Mouse (Mus musculus): ENCODE data around the gene Map2k2. TPM values are rescaled to one million over a fixed set of nuclear protein-coding genes. Genes with fewer than 3 reads are reported as not detected.

Map2k2 gene
- polyA plus RNA-seq, 1 experiment, result 135 TPM

DNA sequence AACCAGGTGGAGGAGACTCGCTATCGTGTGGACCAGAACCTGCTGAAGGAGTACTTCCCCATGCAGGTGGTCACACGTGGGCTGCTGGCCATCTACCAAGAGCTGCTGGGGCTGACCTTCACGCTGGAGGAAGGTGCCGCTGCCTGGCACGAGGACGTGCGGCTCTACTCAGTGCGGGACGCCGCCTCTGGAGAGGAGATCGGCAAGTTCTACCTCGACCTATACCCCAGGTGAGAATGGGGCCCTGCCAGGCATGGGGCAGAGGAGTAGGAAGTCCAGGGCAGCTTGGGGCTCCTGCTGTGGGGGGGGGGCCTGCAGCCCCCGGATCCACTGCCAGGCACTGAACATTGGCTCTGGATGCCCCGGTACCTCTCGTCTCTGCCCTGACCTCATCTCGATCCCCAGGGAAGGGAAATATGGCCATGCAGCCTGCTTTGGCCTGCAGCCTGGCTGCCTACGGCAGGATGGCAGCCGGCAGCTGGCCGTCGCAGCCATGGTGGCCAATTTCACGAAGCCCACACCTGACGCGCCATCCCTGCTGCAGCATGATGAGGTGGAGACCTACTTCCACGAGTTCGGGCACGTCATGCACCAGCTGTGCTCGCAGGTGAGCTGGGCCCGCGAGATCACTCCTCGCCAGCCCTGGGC, 25.6 kb upstream of the Map2k2 start:
- WGBS, result 96% methylated on average over 31 of the region's 31 CpGs
- Histone ChIP-seq H3K4me1 (ENCODE audit: control insufficient read depth, insufficient read depth, insufficient read length) (no peaks in the 10 kb centered on the region; the same call in 1 of the 2 replicates), H3K27ac (ENCODE audit: insufficient read depth, low read length) (no peak overlapping the region), H3K36me3 (ENCODE audit: control insufficient read depth, insufficient read depth, low read length) (peaks cover 1% of the 10 kb centered on the region; the same call in 1 of the 2 replicates), H3K27me3 (ENCODE audit: control insufficient read depth, insufficient read depth, low read length) (no peaks in the 10 kb centered on the region), H3K4me3 (ENCODE audit: extremely low read depth, insufficient read depth, insufficient read length) (no peak overlapping the region)
- no peak for DNase-seq (ENCODE audit: low read depth in 1 of 2, low spot score in 2 of 2)
- TF ChIP-seq POLR2A (IDR thresholded peaks at IDR 0.05; ENCODE audit: low read depth, low read length) (no peak), CTCF (IDR thresholded peaks at IDR 0.05; ENCODE audit: extremely low read depth, insufficient read depth, insufficient read length, insufficient replicate concordance) (no peak)

DNA sequence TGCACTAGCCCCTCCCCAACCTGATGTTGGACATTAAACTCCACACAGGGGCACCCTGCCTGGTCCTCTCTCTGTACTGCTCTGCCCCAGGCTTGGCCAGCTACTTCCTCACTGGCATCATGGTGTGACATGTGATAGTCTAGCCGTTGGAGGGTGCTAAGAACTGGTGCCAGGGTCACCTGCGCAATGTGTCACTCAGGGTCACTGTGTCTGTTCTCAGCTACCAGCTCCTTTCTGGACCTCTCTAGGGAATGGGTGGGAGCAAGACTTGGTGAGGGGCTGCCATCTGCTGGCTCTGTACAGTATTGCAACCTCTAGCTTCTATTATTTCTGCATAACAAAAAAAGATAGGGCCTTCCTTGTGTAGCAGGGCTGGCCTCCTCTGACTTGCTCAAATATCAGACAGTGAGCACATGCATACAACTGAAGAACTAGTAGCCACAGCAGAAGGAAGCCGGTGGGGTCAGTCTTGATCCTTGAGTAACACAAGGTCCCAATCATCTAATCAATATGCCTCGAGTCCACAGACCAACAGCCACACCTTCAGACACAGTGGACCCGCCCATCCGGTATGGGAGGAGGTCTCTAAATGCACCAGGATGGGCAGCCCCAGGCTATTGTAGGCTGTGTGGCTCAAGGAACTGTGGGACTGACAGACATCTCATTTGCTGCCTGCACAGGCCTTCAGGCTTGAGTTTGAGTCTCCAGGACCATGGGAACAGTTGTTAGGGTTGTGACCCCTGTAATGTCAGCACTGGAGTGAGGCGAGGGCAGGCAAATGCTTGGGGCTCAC, 23.4 kb upstream of the Map2k2 start:
- WGBS, result 77% methylated on average over 7 of the region's 7 CpGs
- peak; percentile 35 to 66 for DNase-seq (ENCODE audit: low read depth in 1 of 2, low spot score in 2 of 2)

DNA sequence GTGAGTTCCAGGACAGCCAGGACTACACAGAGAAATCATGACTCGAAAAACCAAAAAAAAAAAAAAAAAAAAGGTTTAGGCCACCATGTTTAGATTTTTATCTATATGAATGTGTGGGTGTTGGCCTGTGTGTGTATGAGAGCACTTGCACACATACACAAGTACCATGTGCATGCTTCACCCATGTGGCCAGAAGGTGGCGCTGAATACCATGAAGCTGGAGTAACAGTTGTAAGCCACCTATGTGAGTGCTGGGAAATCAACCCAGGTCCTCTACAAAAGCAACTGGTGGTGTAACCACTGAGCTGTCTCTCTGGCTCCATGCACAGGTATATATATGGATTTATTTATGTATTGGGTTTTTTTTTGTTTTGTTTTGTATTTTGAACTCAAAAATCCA, 18.7 kb upstream of the Map2k2 start:
- TF ChIP-seq POLR2A (IDR thresholded peaks at IDR 0.05; ENCODE audit: low read depth, low read length) (no peak), CTCF (IDR thresholded peaks at IDR 0.05; ENCODE audit: extremely low read depth, insufficient read depth, insufficient read length, insufficient replicate concordance) (peak; percentile 10; the same call in 1 of the 2 replicates)
- no peaks in the 10 kb centered on the region for H3K36me3 ChIP-seq (ENCODE audit: control insufficient read depth, insufficient read depth, low read length)
- peak in 1 of 2 experiments; percentile 34 for DNase-seq (ENCODE audit: low read depth in 1 of 2, low spot score in 2 of 2)
- no peak overlapping the region for H3K4me3 ChIP-seq (ENCODE audit: extremely low read depth, insufficient read depth, insufficient read length)
- no peaks in the 10 kb centered on the region for H3K4me1 ChIP-seq (ENCODE audit: control insufficient read depth, insufficient read depth, insufficient read length)
- H3K27ac ChIP-seq (ENCODE audit: insufficient read depth, low read length), result no peak overlapping the region
- no peaks in the 10 kb centered on the region for H3K27me3 ChIP-seq (ENCODE audit: control insufficient read depth, insufficient read depth, low read length)
- WGBS, result 59% methylated on average over 2 of the region's 2 CpGs

More for the DNA sequence above, 23.4 kb upstream of the Map2k2 start:
- TF ChIP-seq POLR2A (IDR thresholded peaks at IDR 0.05; ENCODE audit: low read depth, low read length) (no peak), CTCF (IDR thresholded peaks at IDR 0.05; ENCODE audit: extremely low read depth, insufficient read depth, insufficient read length, insufficient replicate concordance) (peak; percentile 84; the same call in 1 of the 2 replicates)
- no peaks in the 10 kb centered on the region for H3K27me3 ChIP-seq (ENCODE audit: control insufficient read depth, insufficient read depth, low read length)
- no peak overlapping the region for H3K4me3 ChIP-seq (ENCODE audit: extremely low read depth, insufficient read depth, insufficient read length)
- peaks cover 1% of the 10 kb centered on the region; the same call in 1 of the 2 replicates for H3K36me3 ChIP-seq (ENCODE audit: control insufficient read depth, insufficient read depth, low read length)
- H3K4me1 ChIP-seq (ENCODE audit: control insufficient read depth, insufficient read depth, insufficient read length), result no peaks in the 10 kb centered on the region; the same call in 1 of the 2 replicates
- no peak overlapping the region for H3K27ac ChIP-seq (ENCODE audit: insufficient read depth, low read length)

DNA sequence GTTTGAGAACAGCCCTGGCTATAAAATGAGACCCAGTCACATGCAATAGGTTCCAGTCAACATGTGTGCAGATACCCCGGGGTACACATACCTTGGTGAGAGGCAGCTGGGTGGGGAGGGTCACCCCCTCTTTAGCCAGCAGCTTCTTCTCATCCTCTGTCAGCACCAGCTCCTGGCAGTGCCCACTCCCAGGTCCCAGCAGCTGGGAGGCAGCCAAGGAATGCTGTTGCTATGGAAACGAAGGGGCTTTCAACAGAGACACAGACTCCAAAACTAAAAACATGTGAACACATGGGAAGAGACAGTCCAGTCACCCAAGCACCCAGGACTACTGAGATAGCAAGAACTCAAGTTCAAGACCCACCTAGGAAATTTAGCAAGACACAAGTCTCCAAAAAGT, 16.5 kb upstream of the Map2k2 start:
- H3K4me3 ChIP-seq (ENCODE audit: extremely low read depth, insufficient read depth, insufficient read length), result no peak overlapping the region

DNA sequence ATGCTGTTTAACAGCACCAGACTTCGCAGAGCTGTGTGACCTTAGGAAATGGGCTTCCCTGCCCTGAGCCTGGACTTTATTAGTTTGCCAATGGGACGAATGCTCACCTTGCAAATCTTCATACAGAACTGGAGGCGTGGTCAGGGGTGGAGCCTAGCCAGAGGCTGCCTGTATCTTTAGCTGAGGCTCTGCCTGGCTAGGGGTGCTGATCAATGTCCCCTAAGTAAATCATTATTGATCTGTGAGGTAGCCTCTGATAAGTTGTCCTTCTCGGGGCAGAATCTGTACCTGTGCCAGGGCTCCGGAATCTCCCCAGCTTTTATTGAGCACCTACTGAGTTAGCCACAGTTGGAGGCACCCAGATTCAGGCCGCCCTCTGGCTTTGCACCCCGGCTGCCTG, 15.1 kb upstream of the Map2k2 start:
- no peak for DNase-seq (ENCODE audit: low read depth in 1 of 2, low spot score in 2 of 2)
- no peak overlapping the region for H3K27ac ChIP-seq (ENCODE audit: insufficient read depth, low read length)
- 78% methylated on average over 7 of the region's 7 CpGs for WGBS
- TF ChIP-seq POLR2A (IDR thresholded peaks at IDR 0.05; ENCODE audit: low read depth, low read length), result no peak
- TF ChIP-seq CTCF (IDR thresholded peaks at IDR 0.05; ENCODE audit: extremely low read depth, insufficient read depth, insufficient read length, insufficient replicate concordance), result no peak
- H3K4me3 ChIP-seq (ENCODE audit: extremely low read depth, insufficient read depth, insufficient read length), result no peak overlapping the region
- no peaks in the 10 kb centered on the region for H3K36me3 ChIP-seq (ENCODE audit: control insufficient read depth, insufficient read depth, low read length)
- no peaks in the 10 kb centered on the region for H3K27me3 ChIP-seq (ENCODE audit: control insufficient read depth, insufficient read depth, low read length)
- no peaks in the 10 kb centered on the region for H3K4me1 ChIP-seq (ENCODE audit: control insufficient read depth, insufficient read depth, insufficient read length)

More for the DNA sequence above, 16.5 kb upstream of the Map2k2 start:
- H3K4me1 ChIP-seq (ENCODE audit: control insufficient read depth, insufficient read depth, insufficient read length), result no peaks in the 10 kb centered on the region
- 61% methylated on average over 2 of the region's 2 CpGs for WGBS
- DNase-seq (ENCODE audit: low read depth in 1 of 2, low spot score in 2 of 2), result no peak
- H3K27ac ChIP-seq (ENCODE audit: insufficient read depth, low read length), result no peak overlapping the region
- H3K36me3 ChIP-seq (ENCODE audit: control insufficient read depth, insufficient read depth, low read length), result no peaks in the 10 kb centered on the region
- TF ChIP-seq POLR2A (IDR thresholded peaks at IDR 0.05; ENCODE audit: low read depth, low read length), result no peak
- H3K27me3 ChIP-seq (ENCODE audit: control insufficient read depth, insufficient read depth, low read length), result no peaks in the 10 kb centered on the region

DNA sequence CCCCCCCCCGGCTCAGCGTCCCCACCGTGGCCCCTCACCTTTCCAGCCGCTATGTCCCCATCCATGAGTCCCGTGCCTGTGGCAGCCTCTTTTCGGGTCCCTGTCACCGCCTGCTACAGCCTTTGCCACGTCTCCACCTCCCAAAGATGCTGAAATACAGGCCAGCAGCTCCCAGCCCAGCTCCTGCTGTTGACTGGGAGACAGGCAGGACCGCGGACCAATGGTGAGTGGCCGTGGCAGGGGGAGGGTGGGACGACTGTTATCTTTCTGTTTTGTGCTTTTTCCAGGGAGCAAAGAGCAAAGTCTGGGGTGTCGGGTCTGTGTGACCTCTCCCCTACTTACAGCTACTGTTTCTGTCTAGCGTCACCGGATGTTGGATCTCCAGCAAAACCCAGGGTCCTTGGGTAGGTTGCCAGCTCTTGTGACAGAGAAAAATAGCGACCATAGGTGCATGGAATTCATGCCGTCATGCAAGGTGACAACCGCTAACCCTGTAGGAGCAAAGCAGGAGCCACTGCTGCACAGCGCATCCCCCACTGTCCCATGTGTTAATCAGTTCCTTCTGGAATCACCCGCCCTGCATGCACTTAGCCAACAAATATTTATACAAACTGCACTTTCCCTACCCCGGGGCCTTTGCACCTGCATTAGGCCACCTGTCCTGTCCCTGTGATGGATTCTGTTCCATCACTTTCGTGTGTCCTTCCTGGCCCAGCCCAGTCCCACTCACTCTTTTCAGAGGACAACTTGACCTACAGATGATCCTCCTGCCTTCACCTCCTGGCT, 13.1 kb upstream of the Map2k2 start:
- no peaks in the 10 kb centered on the region for H3K4me1 ChIP-seq (ENCODE audit: control insufficient read depth, insufficient read depth, insufficient read length)
- H3K36me3 ChIP-seq (ENCODE audit: control insufficient read depth, insufficient read depth, low read length), result no peaks in the 10 kb centered on the region
- TF ChIP-seq CTCF (IDR thresholded peaks at IDR 0.05; ENCODE audit: extremely low read depth, insufficient read depth, insufficient read length, insufficient replicate concordance), result no peak
- TF ChIP-seq POLR2A (IDR thresholded peaks at IDR 0.05; ENCODE audit: low read depth, low read length), result no peak
- no peak overlapping the region for H3K27ac ChIP-seq (ENCODE audit: insufficient read depth, low read length)
- no peak overlapping the region for H3K4me3 ChIP-seq (ENCODE audit: extremely low read depth, insufficient read depth, insufficient read length)
- no peak for DNase-seq (ENCODE audit: low read depth in 1 of 2, low spot score in 2 of 2)
- 68% methylated on average over 22 of the region's 22 CpGs for WGBS
- no peaks in the 10 kb centered on the region for H3K27me3 ChIP-seq (ENCODE audit: control insufficient read depth, insufficient read depth, low read length)

Measured in spleen, adult 2 months (tissue).